Mouse (Mus musculus): ENCODE measurements at regions not wholly inside any gene's neighbourhood (a gene's known extent, or its start where the extent isn't known, plus 50 kb on each side); places are given as distances from the start of the nearest gene placed in this dataset.
"Not testable (repeated sequence)": the region's sequence is repeated elsewhere in the genome, so short reads cannot be mapped to it uniquely, and the experiment has no call there.

DNA sequence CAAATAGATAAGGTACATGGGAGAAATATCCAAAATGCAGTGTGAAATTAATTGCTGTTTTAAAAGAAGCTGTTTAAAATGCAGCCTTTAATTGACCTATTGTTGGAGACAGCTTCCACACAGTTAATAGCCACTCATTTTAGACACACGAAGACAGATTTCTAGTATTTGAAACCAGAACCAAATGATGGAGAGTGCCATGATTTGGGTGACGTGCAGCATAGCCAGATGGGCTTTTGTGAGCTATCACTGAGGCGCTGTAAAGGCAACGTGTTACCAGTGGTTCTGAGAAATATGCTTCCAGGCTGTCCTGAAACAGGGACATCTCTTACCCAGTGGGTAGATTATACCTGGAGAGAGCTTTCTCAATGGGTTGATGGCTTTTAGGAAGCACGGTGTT is 594.4 kb upstream of the Cdh5 start:
- no peak for DNase-seq

- no peak for DNase-seq
Measured at GRCm38 (mm10) chr8:103520141-103520866, 581.1 kb upstream of the Cdh5 start.

DNA sequence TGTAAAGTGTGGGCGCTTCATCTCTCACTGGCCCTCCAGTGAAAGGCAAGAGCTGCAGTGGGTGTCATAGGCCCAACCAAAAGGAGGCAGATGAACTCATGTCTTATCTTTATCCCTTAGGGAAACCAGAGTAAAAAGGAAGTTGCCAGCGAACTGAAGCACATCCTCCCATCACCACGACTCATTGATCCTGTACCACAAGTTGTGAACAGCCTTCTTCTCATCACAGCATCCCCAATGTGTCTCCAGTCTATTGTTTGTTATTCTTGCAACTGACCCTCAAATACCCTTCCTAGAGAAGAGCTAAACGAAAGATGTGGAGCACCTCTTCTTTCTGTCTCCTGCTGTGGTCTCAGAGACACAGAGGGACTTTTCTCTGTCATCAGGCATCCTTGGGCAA is 570.5 kb upstream of the Cdh5 start:
- DNase-seq, result no peak

DNA sequence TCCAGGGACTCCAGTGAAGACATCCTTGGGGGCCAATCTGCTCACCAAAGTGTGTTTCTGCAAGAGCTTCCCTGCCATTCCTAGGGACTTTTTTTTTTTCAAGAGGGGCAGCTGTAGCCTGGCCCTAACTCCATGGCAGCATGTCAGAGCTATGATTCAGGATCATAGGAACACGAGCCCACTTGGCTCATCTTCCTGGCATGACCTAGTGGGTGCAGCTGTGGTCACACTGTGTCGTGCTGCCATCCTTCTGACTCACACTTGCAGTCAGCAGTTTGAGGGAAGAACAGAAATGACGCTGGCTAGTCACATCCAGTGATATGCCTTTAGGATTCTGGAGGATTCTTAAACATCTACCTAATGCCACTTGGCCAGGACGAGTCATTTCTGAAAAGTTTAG is 566.5 kb upstream of the Cdh5 start:
- no peak for DNase-seq

- no peak for DNase-seq
Measured at GRCm38 (mm10) chr8:103536856-103537255, 564.6 kb upstream of the Cdh5 start.

DNA sequence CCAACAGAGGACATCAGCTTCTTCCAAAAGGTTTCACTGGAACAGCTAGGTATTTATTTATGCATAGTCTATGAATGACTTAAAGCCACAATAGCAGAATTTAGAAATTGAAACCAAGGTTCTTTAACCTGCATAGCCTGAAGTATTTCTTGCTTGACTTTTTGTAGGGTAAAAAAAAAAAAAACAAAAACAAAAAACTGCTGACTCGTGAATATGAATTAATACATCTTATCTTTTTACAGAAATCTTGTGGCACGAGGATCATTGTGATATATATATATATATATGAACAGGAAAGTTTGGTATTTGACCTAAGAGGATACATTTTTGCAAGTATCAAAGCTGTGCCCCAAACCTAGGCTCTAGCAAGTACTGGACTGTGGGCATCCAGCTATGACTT is 559.5 kb upstream of the Cdh5 start:
- no peak for DNase-seq

- DNase-seq, result no peak
Measured at GRCm38 (mm10) chr8:103551916-103552535, 549.4 kb upstream of the Cdh5 start.

DNA sequence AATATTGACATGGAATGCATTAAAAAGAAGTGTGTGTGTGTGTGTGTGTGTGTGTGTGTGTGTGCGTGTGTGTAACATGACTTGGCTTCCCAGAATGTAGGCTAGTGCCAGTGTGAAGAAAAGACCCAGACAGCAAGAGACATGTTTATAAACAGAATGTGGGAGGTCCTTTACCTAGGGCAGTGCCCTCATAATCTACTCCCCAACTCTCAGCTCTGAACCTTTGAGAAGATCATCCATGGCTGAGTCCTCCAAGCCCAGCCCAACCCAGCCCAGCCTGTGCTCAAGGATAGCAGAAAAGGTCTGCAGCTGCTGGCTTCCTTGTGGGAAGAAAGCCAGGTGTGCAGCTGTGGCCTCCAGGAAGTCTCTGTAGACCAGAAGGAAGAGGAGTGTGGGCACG is 539.8 kb upstream of the Cdh5 start:
- no peak for DNase-seq

DNA sequence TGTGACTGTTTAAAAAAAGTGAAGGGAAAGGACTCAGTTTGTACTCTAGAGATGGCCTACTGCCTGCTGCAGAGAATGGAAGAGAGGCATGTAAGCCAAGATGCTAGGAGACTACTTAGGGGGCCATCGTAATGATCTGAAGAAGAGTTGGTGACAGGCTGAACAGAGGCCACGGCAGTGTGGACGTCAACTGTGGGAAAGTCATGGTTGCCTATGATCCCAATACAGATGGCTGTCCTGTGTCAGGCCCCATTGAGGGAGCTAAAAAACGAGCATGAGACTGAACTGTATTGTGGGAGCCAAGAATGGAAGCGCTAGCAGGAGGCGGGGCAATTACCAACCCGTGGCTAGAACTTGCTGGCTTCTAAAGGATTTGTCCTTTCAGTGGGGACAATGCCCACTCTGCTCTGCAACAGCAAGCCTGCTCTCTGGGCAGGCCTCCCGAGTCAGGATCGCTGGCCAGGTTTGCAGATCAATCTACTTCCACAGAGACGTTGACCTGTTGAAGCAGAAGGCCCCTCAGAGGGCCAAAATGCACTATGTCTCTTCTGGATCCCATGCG is 530.5 kb upstream of the Cdh5 start:
- DNase-seq, result no peak

DNA sequence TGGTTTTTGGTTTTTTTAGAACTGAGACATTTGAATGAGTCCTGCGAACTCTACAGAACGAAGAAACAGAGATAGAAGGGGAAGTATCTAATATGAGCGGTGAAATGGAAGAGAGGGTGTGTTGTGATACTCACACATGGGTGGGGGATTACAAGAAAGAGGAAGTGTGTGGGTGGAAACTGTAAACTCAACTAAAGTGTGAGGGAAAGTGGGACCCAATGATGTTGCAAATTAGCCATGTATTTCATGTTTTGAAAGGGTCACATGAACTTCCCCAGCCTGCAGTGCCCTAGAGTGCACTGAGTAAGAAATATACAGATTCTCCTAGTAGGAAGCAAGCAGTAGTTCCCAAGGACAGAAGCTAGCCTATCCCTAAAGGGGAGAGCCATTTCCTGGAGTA is 524.3 kb upstream of the Cdh5 start:
- DNase-seq, result no peak

GRCm38 (mm10) chr8:103578006-103578405 is 523.4 kb upstream of the Cdh5 start:
- no peak for DNase-seq

GRCm38 (mm10) chr8:103608291-103608690 is 493.1 kb upstream of the Cdh5 start:
- no peak for DNase-seq

GRCm38 (mm10) chr8:103623781-103624434 is 477.5 kb upstream of the Cdh5 start:
- DNase-seq, result no peak

DNA sequence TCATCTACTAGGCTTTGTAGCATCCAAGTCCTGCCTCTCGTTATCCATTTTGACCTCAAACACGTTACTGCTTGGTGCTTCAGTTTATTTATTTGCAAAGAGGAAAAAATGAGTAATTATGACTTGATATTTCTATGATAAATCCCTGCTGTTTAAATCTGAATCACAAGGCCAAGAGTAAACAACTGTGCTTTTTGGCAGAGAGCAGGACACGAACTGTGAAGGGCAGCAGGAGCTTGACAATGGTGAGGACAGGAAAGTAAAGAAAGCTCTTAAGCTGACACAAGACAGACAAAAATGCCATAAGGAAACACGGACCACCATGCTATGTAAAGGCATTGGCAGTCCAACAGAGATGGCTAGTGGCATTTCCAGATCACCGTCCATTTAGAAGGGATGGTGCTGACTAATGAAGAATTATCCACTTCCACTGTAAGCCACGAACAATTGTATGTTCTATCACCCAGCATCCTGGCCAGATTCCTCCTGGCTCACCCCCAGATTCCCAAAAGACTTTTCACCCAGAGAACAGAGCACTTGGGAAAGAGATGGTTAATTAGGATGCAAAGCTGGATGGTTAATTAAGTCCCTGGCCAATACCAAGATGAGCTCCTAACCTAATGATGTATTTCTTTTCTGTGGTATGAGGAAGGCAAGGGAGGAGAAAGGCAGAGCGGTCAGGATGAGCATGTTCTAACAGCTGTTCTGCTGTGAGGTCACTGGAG is 476.1 kb upstream of the Cdh5 start:
- no peak for DNase-seq

- DNase-seq, result no peak
Measured at GRCm38 (mm10) chr8:103626446-103626845, 475.0 kb upstream of the Cdh5 start.

DNA sequence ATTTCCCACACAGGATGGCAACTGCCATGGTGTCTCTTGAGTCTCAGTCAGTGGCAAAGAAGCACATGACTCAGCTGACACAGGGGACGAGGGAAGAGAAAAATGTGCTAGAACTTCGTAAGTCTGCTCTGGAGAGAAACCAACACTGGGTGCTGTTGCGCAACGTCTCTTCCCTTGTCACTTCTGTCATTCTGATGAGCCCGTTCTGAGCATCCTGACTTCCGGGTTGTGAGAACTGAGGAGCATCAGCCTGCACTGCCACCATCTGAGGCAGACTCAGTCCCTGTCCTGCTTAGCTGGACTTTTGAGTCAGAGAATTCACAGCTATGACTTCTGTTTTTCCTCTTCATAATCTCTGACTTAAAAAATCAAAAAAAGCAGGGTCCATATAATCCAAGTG is 468.9 kb upstream of the Cdh5 start:
- DNase-seq, result no peak

- no peak for DNase-seq
Measured at GRCm38 (mm10) chr8:103634951-103635350, 466.5 kb upstream of the Cdh5 start.

DNA sequence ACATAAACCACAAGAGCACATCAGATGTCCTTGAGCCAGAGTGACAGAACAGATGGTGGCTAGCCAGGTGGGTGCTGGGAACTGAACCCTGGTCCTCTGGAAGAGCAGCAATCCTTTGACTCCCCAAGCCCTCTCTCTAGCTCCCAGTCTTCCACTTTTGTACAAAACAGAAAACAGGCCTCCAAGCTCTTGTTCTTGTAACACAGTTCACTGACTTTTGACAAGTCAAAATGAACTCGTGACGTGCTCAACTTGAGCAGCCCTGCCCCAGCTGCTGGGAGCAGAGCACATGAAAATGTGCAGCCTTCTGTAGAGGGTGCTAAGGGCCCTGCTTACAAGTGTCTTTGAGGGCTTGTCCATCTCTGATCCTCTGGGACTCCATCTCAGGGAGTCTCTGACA is 457.8 kb upstream of the Cdh5 start:
- no peak for DNase-seq

- no peak for DNase-seq
Measured at GRCm38 (mm10) chr8:103644106-103644505, 457.3 kb upstream of the Cdh5 start.

GRCm38 (mm10) chr8:103644845-103645244 is 456.6 kb upstream of the Cdh5 start:
- DNase-seq, result no peak

GRCm38 (mm10) chr8:103664796-103665195 is 436.6 kb upstream of the Cdh5 start:
- DNase-seq, result no peak

- DNase-seq, result not testable (repeated sequence)
Measured at GRCm38 (mm10) chr8:103686233-103686632, 415.2 kb upstream of the Cdh5 start.

DNA sequence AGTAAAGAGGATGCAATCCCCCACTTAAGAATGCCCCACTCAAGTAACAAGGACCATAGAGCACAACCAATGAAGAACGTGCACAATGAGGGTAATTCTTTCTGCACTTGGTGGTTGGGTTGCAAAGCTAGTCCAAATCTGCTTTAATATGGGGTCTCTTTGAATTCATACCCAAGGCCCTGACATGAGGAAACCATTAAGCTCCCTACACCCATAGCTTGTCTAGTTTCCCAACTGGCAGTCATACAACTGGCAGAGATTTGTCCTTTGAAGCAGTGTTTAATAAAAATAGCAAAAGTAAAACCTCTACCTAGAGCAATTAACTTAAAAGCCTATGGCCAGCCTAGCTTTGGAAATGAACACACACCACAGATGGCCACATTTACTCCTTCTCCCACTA is 411.0 kb upstream of the Cdh5 start:
- no peak for DNase-seq

All from thymus, postnatal 4 days (tissue).